In genomic region chr17:29456926-29457325, GRCm38 (mm10) we compare ENCODE assay signal across 15 mouse cellular contexts. TPM values are rescaled to one million over a fixed set of nuclear protein-coding genes. Genes with fewer than 3 reads are reported as not detected.
A peak's percentile ranks its signal among the peaks of the same experiment; 100 is the strongest.
DNase-seq lines count a peak whose midpoint lies in the region; ATAC-seq and TF ChIP-seq lines count a peak whose summit lies in the region.
"Had no signal": no experiment of that assay in that cellular context is flagged by ENCODE, and none has a peak within 500 bp of the region (broad histone marks: within the 10 kb centered on the region; RNA-seq: fewer than 3 reads in every experiment).

No protein-coding gene starts in this region.

- WGBS in heart, embryonic 10.5 days, result 58% methylated on average over 2 of the region's 2 CpGs
- 29% methylated on average over 2 of the region's 2 CpGs for WGBS in liver, adult 2 months
- WGBS in liver, embryonic 11.5 days, result 80% methylated on average over 2 of the region's 2 CpGs

- H3K79me2 ChIP-seq in liver, adult 2 months (ENCODE audit: control insufficient read depth, insufficient read depth, low read length), result no peaks in the 10 kb centered on the region

- H3K27ac ChIP-seq in heart, embryonic 10.5 days, result peak overlapping the region; percentile 94
- peak overlapping the region; percentile 96 for H3K27ac ChIP-seq in liver, adult 2 months (replicated peaks; ENCODE audit: insufficient read depth, low read depth, low read length)
- H3K27ac ChIP-seq in liver, embryonic 11.5 days (ENCODE audit: low read depth, low read length), result no peak overlapping the region
- H3K27ac ChIP-seq: neural tube, embryonic 13.5 days; stomach, embryonic 15.5 days had no signal

- intact Hi-C loops in heart, postnatal 25 days (cut with DNase I), result loop anchor here (5.0 kb wide), 1 partner anchor 35 kb away; no protein-coding TSS in a partner anchor

- no peak for TF ChIP-seq CTCF in liver, adult 2 months (IDR thresholded peaks at IDR 0.05; ENCODE audit: low read depth, low read length)

- peaks cover 60% of the 10 kb centered on the region for H3K4me1 ChIP-seq in heart, embryonic 10.5 days
- peaks cover 28% of the 10 kb centered on the region for H3K4me1 ChIP-seq in liver, adult 2 months (ENCODE audit: control insufficient read depth, insufficient read depth, low read length)
- H3K4me1 ChIP-seq in liver, embryonic 11.5 days (replicated peaks; ENCODE audit: control insufficient read depth, insufficient read depth, low read length), result peaks cover 19% of the 10 kb centered on the region

- 0 out of 2 replicates have a peak overlapping the region, but pooled peaks have one; percentile 50 for H3K4me3 ChIP-seq in heart, embryonic 10.5 days
- H3K4me3 ChIP-seq in liver, adult 2 months (ENCODE audit: insufficient read depth, low read depth, low read length), result no peak overlapping the region
- no peak overlapping the region for H3K4me3 ChIP-seq in liver, embryonic 11.5 days (ENCODE audit: low read depth, low read length)
- H3K4me3 ChIP-seq: erythroblast, embryonic 14.5 days; neural tube, embryonic 13.5 days; stomach, embryonic 15.5 days had no signal

- no peak overlapping the region for H3K4me2 ChIP-seq in liver, embryonic 11.5 days
- H3K4me2 ChIP-seq: neural tube, embryonic 13.5 days; stomach, embryonic 15.5 days had no signal

- no peak for TF ChIP-seq POLR2A in liver, adult 2 months (IDR thresholded peaks at IDR 0.05; ENCODE audit: extremely low read depth, insufficient read depth, low read length)

- no peaks in the 10 kb centered on the region for H3K9me3 ChIP-seq in heart, embryonic 10.5 days
- H3K9me3 ChIP-seq in liver, embryonic 11.5 days (ENCODE audit: control insufficient read depth, low read length), result peaks cover 4% of the 10 kb centered on the region; the same call in 1 of the 2 replicates
- H3K9me3 ChIP-seq: stomach, embryonic 15.5 days had no signal

- no peaks in the 10 kb centered on the region for H3K36me3 ChIP-seq in heart, embryonic 10.5 days
- no peaks in the 10 kb centered on the region for H3K36me3 ChIP-seq in liver, adult 2 months (ENCODE audit: control insufficient read depth, insufficient read depth, low read length)
- no peaks in the 10 kb centered on the region for H3K36me3 ChIP-seq in liver, embryonic 11.5 days (ENCODE audit: control insufficient read depth, insufficient read depth, low read length)
- H3K36me3 ChIP-seq: G1E; neural tube, embryonic 13.5 days; stomach, embryonic 15.5 days had no signal

- H3K9ac ChIP-seq in liver, adult 2 months (ENCODE audit: low read depth, low read length), result no peak overlapping the region
- no peak overlapping the region for H3K9ac ChIP-seq in liver, embryonic 11.5 days (ENCODE audit: low read depth, low read length)
- H3K9ac ChIP-seq: neural tube, embryonic 13.5 days; stomach, embryonic 15.5 days had no signal

- ATAC-seq in liver, embryonic 11.5 days (replicated peaks; ENCODE audit: low FRiP score), result no peak

- H3K27me3 ChIP-seq in heart, embryonic 10.5 days (ENCODE audit: insufficient read depth, poor library complexity, severe bottlenecking), result no peaks in the 10 kb centered on the region
- H3K27me3 ChIP-seq in liver, adult 2 months (ENCODE audit: control insufficient read depth, insufficient read depth, low read length), result no peaks in the 10 kb centered on the region
- H3K27me3 ChIP-seq in liver, embryonic 11.5 days (replicated peaks; ENCODE audit: control insufficient read depth, insufficient read depth, low read length), result peaks cover 22% of the 10 kb centered on the region
- H3K27me3 ChIP-seq: neural tube, embryonic 13.5 days; stomach, embryonic 15.5 days had no signal

- no peak for DNase-seq in heart, embryonic 10.5 days (ENCODE audit: low spot score)
- no peak for DNase-seq in heart, postnatal 25 days (ENCODE audit: low spot score)
- DNase-seq in liver, adult 2 months (ENCODE audit: extremely low read depth, low read depth, low spot score), result peak; percentile 93
- DNase-seq in liver, embryonic 11.5 days (ENCODE audit: low spot score), result no peak
- DNase-seq in fat pad, adult 2 months (ENCODE audit: extremely low read depth, low read depth, low spot score), result peak; percentile 47
- no peak for DNase-seq in layer of hippocampus, adult 8-10 months (ENCODE audit: low spot score in 2 of 2)
- DNase-seq in frontal cortex, postnatal 36 days (ENCODE audit: low spot score in 2 of 2), result no peak
- DNase-seq: cerebellum, adult 2 months; kidney, adult 2 months; kidney, postnatal 36 days; lung, postnatal 14 days had no signal

RNA-seq across cellular contexts. Expression of gene Pim1, which starts 33.6 kb away (rescaled TPM):
- polyA plus RNA-seq in heart, embryonic 10.5 days (2016; fragmentation: Nextera tagmentation; extraction: Ambion mirVana), result 28.7 and 31.4 TPM in 2 replicates
- total RNA-seq in heart, postnatal 25 days (2021), result 10 to 100 TPM; 22.1 to 32.7 TPM
- 8.9 and 9.5 TPM in 2 replicates for total RNA-seq in liver, adult 2 months (2014; rRNA removed)
- polyA plus RNA-seq in liver, adult 2 months (2012; rRNA removed), result 16.0 and 16.4 TPM in 2 replicates
- 41.6 and 47.0 TPM in 2 replicates for polyA plus RNA-seq in liver, embryonic 11.5 days (2014; fragmentation: Nextera tagmentation; extraction: Ambion mirVana)
- 1 to 10 TPM; 2.6 to 3.8 (median 3.4) TPM for total RNA-seq in layer of hippocampus, adult 8-10 months (2022)

Comparison
In these comparisons a context has a peak if more than half of its experiments do, and no peak if none do; other contexts are left out.
1. DNase-seq: peak in liver, adult 2 months (single experiment) and fat pad, adult 2 months (single experiment); none in heart, embryonic 10.5 days (single experiment), heart, postnatal 25 days (single experiment), liver, embryonic 11.5 days (single experiment), layer of hippocampus, adult 8-10 months (0 of 2) and frontal cortex, postnatal 36 days (0 of 2).